Comparison of ENCODE assay signal across 36 mouse cellular contexts in genomic region chr6:99731926-99732325, GRCm38 (mm10). TPM values are rescaled to one million over a fixed set of nuclear protein-coding genes. Genes with fewer than 3 reads are reported as not detected.
"Had no signal": no experiment of that assay in that cellular context is flagged by ENCODE, and none has a peak within 500 bp of the region (broad histone marks: within the 10 kb centered on the region; RNA-seq: fewer than 3 reads in every experiment).

No protein-coding gene starts in this region.

- H3K4me3 ChIP-seq: limb, embryonic 10.5 days; limb, embryonic 12.5 days; limb, embryonic 13.5 days; limb, embryonic 15.5 days; liver, embryonic 12.5 days; liver, embryonic 13.5 days; liver, embryonic 15.5 days; lung, embryonic 15.5 days; megakaryocyte, embryonic 14.5 days; midbrain, embryonic 10.5 days; midbrain, embryonic 12.5 days; midbrain, embryonic 13.5 days; midbrain, embryonic 15.5 days; myocyte; neural tube, embryonic 12.5 days had no signal

- DNase-seq: left cerebral cortex, postnatal 4 days; liver; liver, embryonic 13.5 days; liver, postnatal 0 days; lung, adult 18-20 months; lung, adult 2 months; lung, embryonic 14.5 days; lung, postnatal 10 days; lung, postnatal 14 days; lung, postnatal 36 days; lung, postnatal 4 days had no signal

- H3K9me3 ChIP-seq: limb, embryonic 10.5 days; limb, embryonic 12.5 days; limb, embryonic 13.5 days; limb, embryonic 15.5 days; liver, embryonic 12.5 days; liver, embryonic 13.5 days; liver, embryonic 15.5 days; lung, embryonic 15.5 days; megakaryocyte, embryonic 14.5 days; midbrain, embryonic 10.5 days; midbrain, embryonic 12.5 days; midbrain, embryonic 13.5 days; midbrain, embryonic 15.5 days; neural tube, embryonic 12.5 days had no signal

- H3K9ac ChIP-seq: limb, embryonic 12.5 days; limb, embryonic 13.5 days; limb, embryonic 15.5 days; liver, embryonic 12.5 days; liver, embryonic 13.5 days; liver, embryonic 14.5 days; liver, embryonic 15.5 days; liver, postnatal 0 days; lung, embryonic 14.5 days; lung, embryonic 15.5 days; midbrain, embryonic 12.5 days; midbrain, embryonic 13.5 days; midbrain, embryonic 15.5 days; neural tube, embryonic 12.5 days had no signal

- H3K4me1 ChIP-seq: liver, embryonic 12.5 days; liver, embryonic 13.5 days; liver, embryonic 15.5 days; lung, embryonic 15.5 days; neural tube, embryonic 12.5 days had no signal

- ATAC-seq: liver, embryonic 12.5 days; liver, postnatal 0 days; lung, postnatal 0 days; midbrain, embryonic 13.5 days; midbrain, embryonic 15.5 days; midbrain, embryonic 16.5 days had no signal

- H3K4me2 ChIP-seq: limb, embryonic 12.5 days; limb, embryonic 13.5 days; limb, embryonic 15.5 days; liver, embryonic 11.5 days; liver, embryonic 12.5 days; liver, embryonic 13.5 days; liver, embryonic 15.5 days; lung, embryonic 14.5 days; lung, embryonic 15.5 days; midbrain, embryonic 11.5 days; midbrain, embryonic 12.5 days; midbrain, embryonic 13.5 days; midbrain, embryonic 15.5 days; neural tube, embryonic 12.5 days had no signal

- H3K27ac ChIP-seq: limb, embryonic 10.5 days; limb, embryonic 12.5 days; limb, embryonic 13.5 days; limb, embryonic 15.5 days; liver, embryonic 12.5 days; liver, embryonic 13.5 days; liver, embryonic 14.5 days; liver, embryonic 15.5 days; lung, embryonic 15.5 days; macrophage; midbrain, embryonic 10.5 days; midbrain, embryonic 12.5 days; midbrain, embryonic 13.5 days; midbrain, embryonic 15.5 days; neural tube, embryonic 12.5 days had no signal

- H3K36me3 ChIP-seq: limb, embryonic 10.5 days; limb, embryonic 12.5 days; limb, embryonic 13.5 days; limb, embryonic 15.5 days; liver, embryonic 12.5 days; liver, embryonic 13.5 days; liver, embryonic 15.5 days; lung, embryonic 15.5 days; midbrain, embryonic 10.5 days; midbrain, embryonic 12.5 days; midbrain, embryonic 13.5 days; midbrain, embryonic 15.5 days; neural tube, embryonic 12.5 days had no signal

RNA-seq across cellular contexts. Expression of gene Prok2, which starts 5.7 kb away (rescaled TPM):
- total RNA-seq: liver, adult 2 months; megakaryocyte progenitor cell, adult 5-6 weeks; megakaryocyte-erythroid progenitor cell, adult 5-6 weeks; monocyte, adult 5-6 weeks had no signal
- polyA plus RNA-seq: limb, embryonic 10.5 days; liver, adult 2 months; liver, embryonic 11.5 days; liver, embryonic 12.5 days; liver, embryonic 13.5 days; lung, adult 2 months; macrophage; midbrain, embryonic 10.5 days; midbrain, embryonic 11.5 days; midbrain, embryonic 12.5 days; myocyte; neural tube, embryonic 11.5 days; neural tube, embryonic 12.5 days had no signal

RNA-seq across cellular contexts. Expression of gene Gpr27, which starts 39.4 kb away (rescaled TPM):
- total RNA-seq: megakaryocyte-erythroid progenitor cell, adult 5-6 weeks; monocyte, adult 5-6 weeks had no signal
- polyA plus RNA-seq: macrophage, myocyte had no signal
